Mouse (Mus musculus) erythroblast, embryonic 14.5 days (primary cell): ENCODE results near the gene Npb.
"Not testable (repeated sequence)": the region's sequence is repeated elsewhere in the genome, so short reads cannot be mapped to it uniquely, and the experiment has no call there.

Experiments used
- GATA1 ChIP-seq: IDR thresholded peaks from 2 replicates; pipeline ENCODE4 v1.6.1; 2012; ENCODE audit warnings: low read length, inconsistent platforms, mixed read lengths
- TAL1 ChIP-seq: IDR thresholded peaks from 3 replicates; pipeline ENCODE4 v1.6.1; 2012; ENCODE audit warnings: low read length, inconsistent platforms, mixed read lengths

GRCm38 (mm10) chr11:120558843-120559242 is 49.4 kb upstream of the Npb start:
- not testable (repeated sequence) for TF ChIP-seq GATA1, TAL1
